Mouse (Mus musculus) retina, embryonic 14.5 days (tissue): ENCODE measurements around the gene Coro1b.

ENCODE experiments used
- DNase-seq: peaks from one replicate; pipeline ENCODE4 v3.0.0-alpha.2; 2015; ENCODE audit warnings: low spot score

The Coro1b gene

DNA sequence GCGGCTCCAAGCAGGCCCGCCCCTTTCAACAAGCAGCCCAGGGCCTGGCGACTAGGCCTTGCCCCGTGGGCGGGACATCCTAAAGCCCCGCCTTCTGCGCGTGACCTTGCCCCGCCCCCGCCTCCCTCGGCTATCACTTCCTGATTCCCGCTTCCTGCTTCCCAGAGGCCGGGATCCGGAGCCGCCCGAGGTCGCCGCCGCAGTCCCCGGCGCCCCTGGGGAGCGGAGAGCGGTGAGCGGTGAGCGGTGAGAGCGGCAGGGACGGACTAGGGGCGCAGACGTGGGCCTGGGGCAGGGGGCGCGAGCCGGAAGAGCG, at the start of gene Coro1b:
Gene Coro1b (plus strand): TSS at position 129 of the 316 bp plus-strand sequence.
- DNase-seq = peak; percentile 95

DNA sequence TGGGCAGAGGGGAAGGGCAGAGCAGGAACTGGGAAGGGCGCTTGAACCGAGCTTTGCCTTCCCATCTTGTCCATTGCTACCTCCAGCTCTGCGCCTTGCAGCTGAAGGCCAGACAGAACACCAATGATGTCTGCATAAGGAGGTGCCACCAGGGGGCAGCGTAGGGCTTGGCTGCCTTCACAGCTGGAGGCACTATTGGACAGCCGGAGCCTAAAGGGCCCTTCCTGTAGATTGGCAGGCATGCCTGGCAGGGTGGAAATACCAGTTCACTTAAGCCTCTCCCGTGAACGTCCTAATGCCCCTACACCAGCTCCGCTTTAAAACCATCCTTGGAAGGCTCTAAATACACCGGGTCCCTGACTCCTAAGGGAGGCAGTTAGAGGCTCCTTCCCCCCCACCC, 49.4 kb upstream of the Coro1b start:
- peak; percentile 98 for DNase-seq

DNA sequence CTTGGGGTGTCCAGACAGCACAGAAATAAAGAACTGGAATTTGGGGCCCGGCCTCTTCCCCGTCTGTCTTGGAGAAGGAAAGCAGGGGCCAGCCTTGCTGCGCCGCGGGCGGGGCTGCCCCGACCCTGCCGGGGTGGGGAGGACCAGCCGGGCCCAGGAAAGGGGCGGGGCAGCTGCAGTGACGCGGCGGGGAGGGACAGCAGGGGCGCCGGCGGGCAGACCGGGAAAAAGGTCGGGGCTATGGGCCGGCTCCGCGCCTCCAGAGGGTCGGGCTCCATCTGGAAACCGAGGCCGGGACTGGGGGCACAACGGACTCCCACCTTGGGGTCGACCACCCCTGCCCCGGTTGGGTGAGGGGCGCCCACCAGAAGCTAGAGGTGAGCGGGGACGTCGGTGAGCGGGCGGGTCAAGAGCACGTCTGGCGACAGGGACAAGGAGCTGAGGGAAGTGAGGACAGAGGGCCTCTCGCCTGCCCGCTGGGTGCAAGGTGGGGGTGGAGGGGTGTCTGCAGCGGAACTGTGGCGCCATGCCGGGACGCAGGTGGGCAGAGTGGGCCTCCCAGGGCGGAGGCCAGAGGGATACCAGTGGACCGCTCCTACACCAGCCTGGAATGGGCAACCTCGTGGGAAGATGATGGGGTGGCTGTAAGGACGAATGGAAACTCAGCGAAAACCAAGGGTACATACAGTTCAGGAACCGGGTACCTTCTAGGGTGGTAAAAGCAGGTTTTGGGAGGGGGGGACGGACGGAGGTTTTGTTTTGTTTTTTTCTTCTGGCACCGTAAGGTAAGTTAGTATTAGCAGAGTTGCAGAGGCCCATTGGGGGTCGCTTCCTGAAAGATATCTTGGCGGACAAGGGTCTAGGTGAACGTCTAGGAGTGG, 48.3 kb upstream of the Coro1b start, which contains the start of gene Pitpnm1:
Gene Pitpnm1 (plus strand): TSS at position 162 of the 881 bp plus-strand sequence.
- DNase-seq = peak; percentile 76

DNA sequence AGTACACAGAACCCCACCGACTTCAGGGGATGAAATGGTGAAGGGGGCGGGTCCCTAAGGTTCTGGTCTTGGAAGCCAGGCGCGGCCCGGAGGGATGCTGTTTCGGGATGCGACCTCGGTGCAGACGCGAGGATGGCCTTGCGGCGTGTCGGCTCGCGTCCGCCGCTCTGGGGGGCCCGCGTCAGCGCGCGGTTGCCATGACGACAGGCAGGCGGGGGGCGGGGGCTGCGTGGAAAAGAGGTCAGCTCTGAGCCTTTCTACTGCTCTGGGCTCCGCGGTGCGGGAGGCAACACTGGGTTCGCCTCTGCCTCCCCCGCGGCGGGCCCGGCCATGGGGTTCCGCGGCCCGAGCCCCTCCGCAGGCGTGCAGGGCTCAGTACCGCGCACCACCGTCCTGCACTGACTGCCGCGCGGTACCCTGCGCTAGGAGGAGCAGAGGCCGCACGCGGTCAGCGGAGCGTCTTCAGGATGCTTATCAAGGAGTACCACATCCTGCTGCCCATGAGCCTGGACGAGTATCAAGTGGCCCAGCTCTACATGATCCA, 47.6 kb upstream of the Coro1b start:
- DNase-seq = peak; percentile 83

- peak; percentile 62 for DNase-seq
Measured at GRCm38 (mm10) chr19:4101466-4101865, 47.0 kb upstream of the Coro1b start.

- no peak for DNase-seq
Measured at GRCm38 (mm10) chr19:4102049-4102448, 46.4 kb upstream of the Coro1b start.

- DNase-seq = no peak
Measured at GRCm38 (mm10) chr19:4102626-4103025, 45.8 kb upstream of the Coro1b start.

GRCm38 (mm10) chr19:4103294-4103693, 45.1 kb upstream of the Coro1b start:
- DNase-seq = no peak

DNA sequence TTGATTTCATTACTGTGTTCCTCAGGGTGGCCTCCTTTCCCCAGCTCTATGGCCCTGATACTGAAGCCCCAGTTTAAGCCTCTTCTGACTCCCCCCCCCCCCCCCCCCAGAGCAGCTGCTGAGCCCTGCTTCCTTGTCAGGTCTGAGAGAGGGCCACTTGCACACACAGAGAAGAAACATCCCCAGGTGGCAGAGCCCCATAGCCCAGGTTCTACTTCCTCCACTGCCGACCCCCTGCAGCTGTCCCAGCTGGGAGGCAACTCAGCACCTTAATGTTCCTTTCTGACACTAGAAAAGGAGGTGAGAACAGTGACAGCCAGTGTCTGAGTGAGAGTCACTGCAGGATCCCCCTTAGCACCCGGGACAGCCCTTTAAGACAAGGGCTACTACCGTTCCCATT, 44.6 kb upstream of the Coro1b start:
- DNase-seq = no peak

DNA sequence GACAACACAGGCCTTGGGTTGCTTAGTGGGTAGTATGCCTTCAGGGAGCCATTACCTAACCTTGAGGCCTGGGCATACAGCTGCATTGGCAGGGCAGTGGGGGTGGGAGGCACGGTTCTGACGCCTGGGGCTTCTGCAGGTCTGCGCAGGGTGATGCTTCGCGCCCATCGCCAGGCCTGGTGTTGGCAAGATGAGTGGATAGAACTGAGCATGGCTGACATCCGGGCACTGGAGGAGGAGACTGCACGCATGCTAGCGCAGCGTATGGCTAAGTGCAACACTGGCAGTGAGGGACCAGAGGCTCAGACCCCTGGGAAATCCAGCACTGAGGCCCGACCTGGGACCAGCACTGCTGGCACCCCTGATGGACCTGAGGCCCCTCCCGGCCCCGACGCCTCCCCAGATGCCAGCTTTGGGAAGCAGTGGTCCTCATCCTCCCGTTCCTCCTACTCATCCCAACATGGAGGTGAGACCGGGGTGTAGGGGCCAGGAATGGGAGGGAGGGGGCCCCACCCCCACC, 43.7 kb upstream of the Coro1b start:
- DNase-seq = no peak

DNA sequence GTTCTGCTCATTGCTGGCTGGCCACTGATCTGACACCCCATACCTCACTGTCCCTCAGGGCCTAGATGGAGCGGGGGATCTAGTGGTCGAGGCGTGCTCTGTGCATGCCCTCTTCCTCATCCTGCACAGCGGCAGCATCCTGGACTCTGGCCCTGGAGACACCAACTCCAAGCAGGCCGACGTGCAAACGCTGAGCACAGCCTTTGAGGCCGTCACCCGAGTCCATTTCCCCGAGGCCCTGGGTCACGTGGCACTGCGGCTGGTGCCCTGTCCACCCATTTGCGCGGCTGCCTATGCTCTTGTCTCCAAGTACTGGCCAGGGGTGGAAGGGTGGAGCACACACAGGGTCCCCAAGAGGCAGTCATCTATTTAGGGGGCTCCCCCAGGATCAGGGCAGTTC, 41.8 kb upstream of the Coro1b start:
- no peak for DNase-seq

GRCm38 (mm10) chr19:4108535-4108934, 39.9 kb upstream of the Coro1b start:
- DNase-seq = no peak

GRCm38 (mm10) chr19:4112063-4112960, 36.1 kb upstream of the Coro1b start:
- no peak for DNase-seq

DNA sequence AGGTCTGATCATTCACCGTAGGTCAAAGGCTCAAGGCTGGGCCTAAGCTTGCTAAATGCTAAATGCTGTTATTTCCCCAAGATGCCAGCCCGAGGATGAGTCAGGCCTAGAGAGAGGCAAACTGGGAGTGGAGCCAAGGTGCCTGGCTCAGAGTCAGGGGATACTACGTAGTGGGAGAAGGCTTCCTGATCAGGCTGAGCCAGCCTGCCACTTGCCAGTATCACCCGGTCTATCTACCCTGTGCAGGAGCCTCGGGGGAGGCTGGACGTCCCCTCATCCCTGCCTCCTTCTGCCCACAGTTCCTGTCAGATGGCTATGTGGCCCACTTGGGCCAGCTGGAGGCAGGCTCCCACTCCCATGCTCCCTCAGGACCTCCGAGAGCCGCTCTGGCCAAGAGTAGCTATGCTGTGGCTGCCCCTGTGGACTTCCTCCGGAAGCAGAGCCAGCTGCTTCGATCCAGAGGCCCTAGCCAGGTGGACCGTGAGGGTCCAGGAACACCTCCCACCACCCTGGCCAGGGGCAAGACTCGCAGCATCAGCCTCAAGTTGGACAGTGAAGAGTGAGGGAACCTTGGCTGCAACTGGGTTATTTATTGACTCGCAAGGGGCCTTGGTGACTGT, 35.1 kb upstream of the Coro1b start:
- no peak for DNase-seq

DNA sequence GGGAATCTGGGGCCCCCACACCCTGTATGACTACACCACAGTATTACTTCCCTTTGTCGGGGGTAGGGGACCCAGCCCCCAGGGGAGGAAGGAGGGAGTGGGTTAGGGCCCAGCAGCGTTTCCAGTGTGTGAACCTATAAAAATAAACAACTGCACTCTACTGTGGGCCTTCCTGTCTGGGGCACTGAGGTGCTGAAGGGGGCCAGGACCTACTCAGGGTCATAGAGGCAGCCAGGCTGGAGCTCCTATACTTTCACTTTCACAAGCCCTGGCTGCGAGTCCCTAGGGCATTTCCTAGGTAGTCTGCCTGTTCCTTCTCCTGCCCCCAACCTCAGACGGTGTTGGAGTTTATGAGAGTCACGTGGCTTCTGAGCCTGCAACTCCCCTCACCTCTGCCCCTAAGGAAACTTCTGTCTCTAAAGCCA, 34.6 kb upstream of the Coro1b start:
- no peak for DNase-seq

DNA sequence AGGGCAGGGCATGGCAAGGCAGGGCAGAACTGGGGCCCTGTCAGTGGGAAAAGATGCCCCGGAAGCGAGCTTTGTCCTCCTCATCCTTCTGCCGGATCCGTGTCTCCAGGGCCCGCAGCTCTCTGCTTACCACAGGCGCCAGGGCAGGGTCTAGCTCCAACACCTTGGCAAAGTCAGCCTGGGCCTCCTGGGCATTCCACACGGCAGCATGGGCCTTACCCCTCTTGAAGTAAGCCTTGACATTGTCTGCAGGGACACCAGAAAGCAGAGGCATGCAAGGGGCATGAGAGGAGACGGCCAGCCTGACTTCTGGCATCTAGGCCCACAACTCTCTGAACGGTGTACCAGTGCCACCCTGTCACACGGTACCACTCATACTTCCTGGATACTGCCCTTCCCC, 33.9 kb upstream of the Coro1b start:
- no peak for DNase-seq

- DNase-seq = no peak
Measured at GRCm38 (mm10) chr19:4115144-4115543, 33.3 kb upstream of the Coro1b start.

GRCm38 (mm10) chr19:4115816-4116215, 32.6 kb upstream of the Coro1b start:
- no peak for DNase-seq

DNA sequence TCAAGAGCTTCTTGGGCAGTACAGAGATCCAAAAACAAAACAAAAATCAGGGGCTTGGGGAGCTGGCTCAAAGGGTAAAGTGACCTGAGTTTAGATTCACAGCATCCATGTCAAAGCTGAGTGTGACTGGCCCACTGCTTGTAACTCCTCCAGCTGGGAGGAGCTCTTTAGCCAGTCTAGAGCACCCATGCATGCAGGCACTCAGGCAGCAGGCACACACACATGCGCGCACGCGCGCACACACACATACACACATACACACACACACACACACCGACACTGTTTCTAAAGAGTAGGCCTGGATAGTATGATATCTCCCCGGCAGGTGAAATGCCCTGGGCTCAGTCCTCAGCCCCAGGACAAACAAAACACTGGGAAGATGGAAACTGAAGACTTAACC, 31.4 kb upstream of the Coro1b start:
- no peak for DNase-seq

GRCm38 (mm10) chr19:4118350-4118749, 30.1 kb upstream of the Coro1b start:
- DNase-seq = no peak

DNA sequence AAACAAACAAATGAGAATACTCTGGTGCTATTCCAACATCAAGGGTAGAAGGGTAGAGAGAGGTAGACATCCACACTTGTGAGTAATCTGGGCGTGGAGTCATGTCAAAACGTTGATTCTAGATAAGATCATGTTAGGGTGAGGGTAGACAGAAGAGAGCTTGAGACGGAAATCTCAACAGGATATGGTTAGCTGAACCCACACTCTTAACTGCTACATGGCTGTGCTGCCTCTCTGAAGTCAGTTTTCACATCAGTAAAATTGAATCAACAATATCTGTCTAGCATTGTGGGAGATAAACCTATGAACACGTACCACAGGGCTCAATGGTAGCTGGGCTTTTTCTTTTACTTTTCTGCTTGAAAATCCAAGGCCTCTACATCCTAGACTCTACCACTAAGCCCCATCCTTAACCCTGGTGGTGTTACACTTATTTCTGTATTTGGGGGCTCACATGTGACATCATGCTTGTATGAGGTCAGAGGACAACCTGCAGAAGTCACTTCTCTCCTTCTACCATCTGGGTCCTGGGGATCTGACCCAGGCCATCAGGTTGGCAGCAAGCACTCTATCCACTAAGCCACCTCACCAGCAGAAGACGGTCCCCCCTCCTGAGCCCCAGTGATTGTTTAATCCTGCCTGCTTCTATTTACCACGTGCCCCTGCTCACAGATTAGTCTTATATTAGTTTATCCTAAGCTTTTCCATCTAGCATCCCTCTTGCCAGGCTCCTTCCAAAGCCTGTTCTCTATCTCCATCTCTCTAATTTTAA, 28.5 kb upstream of the Coro1b start:
- no peak for DNase-seq
